Mouse (Mus musculus) gastrocnemius, postnatal 36 days (tissue): ENCODE results near the gene Slc48a1. TPM values are rescaled to one million over a fixed set of nuclear protein-coding genes. Genes with fewer than 3 reads are reported as not detected.

Source experiments
- DNase-seq, 2 experiments: peaks; one replicate each; pipeline ENCODE4 v3.0.0; 2022
- intact Hi-C: fragments of 180-260 bp; cut with DNase I; formaldehyde crosslinking; loops from one replicate; pipeline ENCODE4 v1.15.1; 2025
- total RNA-seq, 2 experiments: library from RNA; stranded (reverse); gene quantifications; 2 replicates each; pipeline ENCODE4 v1.2.3; 2021

Gene Slc48a1
- total RNA-seq, 2 experiments from 2014 or later: 44.8 to 46.2 TPM

DNA sequence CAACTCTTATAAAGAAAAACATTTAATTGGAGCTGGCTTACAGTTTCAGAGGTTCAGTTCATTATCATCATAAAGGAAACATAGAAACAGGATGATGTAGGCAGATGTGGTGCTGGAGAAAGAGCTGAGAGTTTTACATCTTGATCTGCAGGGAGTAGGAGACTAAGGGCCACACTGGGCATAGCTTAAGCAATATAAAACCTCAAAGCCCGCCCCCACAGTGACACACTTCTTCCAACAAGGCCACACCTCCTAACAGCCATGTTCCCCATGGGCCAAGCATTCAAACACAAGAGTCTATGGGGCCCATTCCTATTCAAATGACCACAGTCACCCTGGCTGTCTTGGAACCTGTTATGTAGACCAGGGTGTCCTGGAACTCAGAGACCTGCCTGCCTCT lies 1.3 kb downstream of the Slc48a1 start:
- no peak for DNase-seq
- intact Hi-C loops: no loop called here

DNA sequence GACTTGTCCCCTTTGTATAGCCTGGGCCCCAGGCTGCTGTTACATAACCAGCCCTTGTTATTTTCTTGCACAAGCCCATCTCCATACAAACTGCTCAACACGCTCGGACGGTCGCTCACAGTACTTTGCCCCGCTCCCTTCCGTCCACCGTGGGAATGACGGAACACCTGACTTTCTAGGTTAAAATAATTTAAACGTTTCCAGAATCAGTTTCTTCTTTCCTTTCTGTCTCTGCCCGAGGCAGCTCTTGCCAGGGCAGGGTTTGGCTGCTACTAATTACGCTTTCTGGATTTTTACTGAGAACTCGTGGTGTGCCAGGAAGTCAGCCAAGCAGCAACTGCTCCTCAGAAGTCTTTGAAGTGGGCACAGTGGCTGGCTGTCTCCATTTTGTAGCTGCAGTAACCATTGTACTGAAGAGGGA lies 2.3 kb downstream of the Slc48a1 start:
- intact Hi-C loops: no loop called here
- no peak for DNase-seq

DNA sequence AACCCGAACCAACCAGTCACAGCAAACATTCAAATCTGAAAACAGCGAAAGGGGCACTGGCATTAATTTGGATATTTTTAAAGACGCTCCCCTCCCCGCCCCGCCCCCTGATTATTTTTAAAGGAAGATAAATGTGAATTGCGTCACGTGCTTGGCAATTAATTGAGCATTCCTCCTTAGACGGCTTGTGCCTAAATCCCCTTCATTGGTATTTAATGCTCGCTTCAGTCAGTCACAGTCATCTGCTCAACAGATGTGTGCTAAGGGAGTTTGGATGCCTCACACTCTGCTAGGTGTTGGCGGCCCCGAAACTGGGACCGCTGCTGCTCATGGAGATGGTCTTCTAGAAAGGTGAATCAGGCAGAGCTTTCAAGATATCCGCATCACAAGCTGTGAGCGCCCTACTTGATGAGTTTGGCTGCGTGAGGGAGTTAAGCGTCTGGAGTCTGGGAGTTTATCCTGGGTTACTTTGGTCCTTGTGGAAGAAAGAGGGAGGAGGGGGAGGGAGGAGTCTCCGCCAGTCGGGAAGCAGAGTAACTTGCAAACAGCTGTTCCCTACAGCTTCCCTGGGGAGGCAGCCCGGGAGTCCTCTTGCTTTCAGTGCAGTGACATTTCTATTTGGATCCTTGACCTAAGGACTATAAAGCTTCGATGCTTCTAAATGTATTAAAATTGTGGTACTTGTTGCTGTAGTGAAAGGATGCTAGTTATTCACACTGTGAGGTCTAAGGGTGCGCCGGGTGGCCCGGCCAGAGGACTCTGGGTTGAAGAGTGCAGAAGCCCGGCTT lies 3.8 kb downstream of the Slc48a1 start:
- intact Hi-C loops: no loop called here
- DNase-seq: no peak

DNA sequence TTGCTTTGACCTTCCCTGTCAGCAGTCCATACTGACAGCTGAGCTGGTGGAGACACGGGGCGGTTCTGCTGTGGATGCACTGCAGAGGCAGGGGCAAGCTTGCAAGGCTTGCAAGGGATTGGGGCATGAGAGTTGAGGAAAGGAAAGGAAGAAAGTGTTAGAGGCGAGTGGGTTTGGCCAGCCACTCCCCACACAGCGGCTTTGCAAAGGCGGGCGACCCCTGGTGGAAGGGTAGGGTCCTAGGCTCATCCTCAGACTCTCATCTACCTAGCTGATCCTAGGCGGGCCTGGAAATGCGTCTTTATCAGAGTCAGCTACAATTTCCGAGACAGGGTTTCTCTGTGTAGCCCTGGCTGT lies 4.4 kb downstream of the Slc48a1 start:
- intact Hi-C loops: loop anchor here (1.0 kb wide), 1 partner anchor 68 kb away; no protein-coding TSS in a partner anchor
- peak; percentile 72 to 75 for DNase-seq

DNA sequence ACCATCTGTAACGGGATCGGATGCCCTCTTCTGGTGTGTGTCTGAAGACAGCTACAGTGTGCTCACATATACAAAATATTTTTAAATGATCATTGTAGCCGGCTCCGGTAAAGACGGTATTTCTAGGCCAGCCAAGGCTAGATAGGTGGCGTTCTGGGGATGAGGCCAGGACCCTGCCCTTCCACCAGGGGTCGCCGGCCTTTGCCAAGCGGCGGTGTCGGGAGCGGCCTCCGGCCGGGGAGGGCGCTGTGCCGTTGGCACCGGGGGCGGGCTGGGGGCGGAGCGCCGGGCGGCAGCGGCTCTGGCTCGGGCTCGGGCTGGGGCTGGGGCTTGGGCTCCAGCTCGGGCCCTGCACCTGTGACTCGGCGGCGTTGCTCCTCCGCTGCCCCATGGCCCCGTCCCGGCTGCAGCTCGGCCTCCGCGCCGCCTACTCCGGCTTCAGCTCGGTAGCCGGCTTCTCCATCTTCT lies 5.8 kb downstream of the Slc48a1 start:
- intact Hi-C loops: no loop called here
- DNase-seq: peak; percentile 80 to 89

DNA sequence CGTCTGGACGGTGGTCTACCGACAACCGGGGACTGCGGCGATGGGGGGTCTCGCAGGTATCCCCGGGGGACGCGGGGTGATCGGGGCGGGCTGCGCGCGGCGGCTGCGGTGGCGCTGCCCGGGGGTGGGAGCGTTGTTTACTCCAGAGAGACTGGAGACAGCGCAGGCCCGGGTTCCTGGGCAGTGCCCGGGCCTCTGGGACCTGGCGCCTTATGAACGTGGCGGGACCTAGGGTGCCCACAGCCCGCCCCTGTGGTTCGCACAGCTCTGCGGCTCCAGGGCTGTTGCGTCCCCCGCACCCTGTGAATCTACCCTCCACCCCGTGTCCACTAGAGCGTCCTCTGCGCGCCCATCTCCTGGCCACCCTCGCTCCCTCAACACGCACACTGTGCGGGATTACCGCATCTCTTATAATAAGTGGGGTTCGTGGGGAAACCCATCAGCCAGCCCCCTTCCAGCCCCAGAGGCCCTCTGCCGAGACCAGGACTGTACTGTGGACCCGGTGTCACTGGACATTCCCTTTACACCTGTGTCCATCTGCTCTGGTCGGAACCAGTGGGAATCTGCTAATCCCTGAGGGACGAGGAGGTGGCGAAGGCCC lies 6.3 kb downstream of the Slc48a1 start:
- no peak for DNase-seq
- intact Hi-C loops: no loop called here

DNA sequence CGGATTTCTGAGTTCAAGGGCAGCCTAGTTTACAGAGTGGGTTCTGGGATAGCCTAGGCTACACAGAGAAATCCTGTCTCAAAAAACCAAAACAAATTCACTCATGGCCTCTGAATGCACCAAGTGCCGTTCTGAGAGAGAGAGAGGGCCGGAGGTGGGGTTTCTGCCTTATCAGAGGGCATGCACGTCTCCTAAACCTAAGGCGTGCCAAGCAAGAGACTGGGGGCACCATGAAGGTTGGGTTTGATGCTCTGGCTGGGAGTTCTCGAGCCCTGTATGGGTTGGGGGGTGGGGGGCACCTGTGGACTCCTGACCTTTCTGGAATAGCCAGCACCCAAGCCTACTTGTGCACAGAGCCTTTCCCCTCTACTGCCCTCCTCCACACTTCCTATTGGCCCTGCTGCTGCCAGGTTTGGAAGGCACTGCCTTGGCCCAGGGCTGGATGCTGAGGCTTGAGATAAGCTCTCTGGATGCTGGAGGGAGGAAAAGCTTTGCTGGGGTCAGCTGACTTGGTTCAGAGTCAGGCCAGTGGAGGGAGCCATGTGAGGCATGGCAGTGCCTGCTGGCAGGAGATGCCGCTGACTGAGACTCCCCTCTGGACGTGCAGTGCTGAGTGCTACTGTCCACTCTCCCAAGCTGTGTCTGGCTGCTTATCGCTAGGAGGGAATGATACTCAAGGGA lies 7.6 kb downstream of the Slc48a1 start:
- intact Hi-C loops: no loop called here

DNA sequence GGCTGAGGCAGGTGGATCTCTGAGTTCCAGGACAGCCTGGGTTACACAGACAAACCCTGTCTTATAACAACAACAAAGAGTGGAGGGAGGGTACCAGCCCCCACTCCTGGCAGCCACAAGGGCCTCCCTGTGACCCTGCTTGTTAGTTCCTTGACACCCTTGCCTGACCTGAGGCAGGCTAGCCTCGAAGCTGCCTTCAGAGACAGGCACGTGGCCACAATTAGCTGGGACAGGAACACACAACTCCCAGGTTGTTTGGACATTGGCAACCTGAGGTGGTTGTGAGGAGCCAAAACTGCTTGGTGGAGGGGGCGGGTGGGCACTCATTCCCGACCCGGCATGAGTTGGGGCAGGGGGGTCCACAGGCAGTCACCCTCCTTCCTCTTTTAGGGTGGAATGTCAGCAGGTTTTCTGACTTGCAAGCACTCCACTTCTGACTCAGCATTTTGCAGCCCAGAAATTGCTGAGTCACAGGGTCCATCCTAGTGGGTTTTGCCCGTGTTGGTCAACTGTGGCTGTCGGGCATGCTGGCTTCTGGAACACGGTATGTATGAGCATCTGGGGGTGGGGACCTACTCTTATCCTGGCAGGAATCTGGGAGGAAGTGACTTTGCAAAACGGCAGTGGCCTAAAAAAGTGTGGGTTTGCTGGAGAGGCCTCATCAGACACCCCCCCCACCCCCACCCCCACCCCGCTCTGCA lies 8.2 kb downstream of the Slc48a1 start:
- intact Hi-C loops: no loop called here
- no peak for DNase-seq

More for the DNA sequence above, 7.6 kb downstream of the Slc48a1 start:
- DNase-seq: no peak

DNA sequence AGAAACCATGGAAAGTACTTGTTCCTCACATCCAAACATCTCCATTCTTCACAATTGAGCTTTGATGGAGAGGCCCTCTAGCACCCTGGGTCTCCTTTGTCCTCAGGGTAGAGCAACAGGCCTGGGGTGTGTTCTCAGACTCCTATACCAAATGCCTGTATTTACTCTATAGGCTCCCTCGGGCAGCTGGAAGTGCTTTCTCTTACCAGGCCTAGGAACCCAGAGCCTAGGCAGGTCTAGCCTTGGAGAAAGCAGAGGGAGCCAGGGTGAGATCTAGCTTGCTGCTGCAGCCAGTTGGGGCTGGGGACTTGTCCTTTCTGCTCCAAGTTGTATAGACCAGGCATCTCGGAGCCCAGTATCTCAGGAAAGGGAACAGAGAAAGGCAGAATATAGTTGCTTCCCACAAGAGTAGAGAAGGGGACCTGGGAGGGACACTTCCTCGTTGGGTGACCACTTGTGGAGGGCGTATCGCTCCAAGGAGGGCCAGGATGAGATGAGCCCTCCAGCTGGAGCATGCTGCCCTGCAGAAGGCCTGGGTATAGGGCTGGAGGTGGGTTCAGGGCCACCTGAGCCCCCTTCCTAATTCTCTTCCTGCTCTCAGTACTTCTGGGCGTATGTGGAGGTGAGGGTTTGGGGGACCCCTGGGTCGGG lies 9.0 kb downstream of the Slc48a1 start:
- DNase-seq: no peak
- intact Hi-C loops: no loop called here

DNA sequence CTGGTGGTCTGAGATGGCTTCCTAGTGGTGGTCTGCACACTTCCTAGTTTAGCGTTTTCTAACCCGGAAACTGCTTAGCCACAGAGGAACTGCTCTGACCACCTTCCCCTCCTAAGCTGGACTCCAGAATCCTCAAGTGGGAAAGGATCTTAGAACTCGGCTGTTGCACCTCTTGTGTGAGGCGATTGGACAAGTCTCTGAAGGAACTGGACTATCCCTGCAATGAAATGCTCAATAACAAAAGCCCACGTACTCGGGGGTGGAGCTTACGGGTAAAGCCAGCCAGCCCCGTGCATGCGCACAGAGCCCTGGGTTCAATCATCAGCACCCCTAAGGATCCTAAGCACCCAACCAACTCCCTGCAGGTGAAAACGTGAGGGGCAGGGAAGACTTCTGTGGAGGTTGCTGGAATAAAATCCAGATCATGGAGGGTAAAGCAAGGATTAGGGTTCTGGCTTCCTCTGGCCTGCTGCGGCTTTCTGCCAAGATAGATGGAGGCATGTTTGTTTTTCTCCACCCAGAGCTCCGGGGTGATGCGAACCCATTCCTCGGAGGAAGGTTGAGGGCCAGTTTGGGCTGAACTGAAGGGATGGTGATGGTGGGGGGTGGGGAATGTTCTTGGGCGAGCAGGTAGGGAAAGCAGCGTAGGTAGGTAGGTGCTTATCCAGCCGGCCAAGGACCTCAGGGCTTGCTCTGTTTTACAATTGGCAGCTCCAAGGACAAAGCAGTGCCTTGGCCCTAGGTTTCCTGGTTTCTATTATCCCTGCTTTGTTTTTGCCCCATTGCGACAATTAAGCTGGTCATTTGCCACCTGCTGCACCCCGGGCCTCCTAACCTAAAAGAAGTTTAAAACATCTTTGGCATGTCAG lies 9.7 kb downstream of the Slc48a1 start:
- intact Hi-C loops: no loop called here
- no peak for DNase-seq

DNA sequence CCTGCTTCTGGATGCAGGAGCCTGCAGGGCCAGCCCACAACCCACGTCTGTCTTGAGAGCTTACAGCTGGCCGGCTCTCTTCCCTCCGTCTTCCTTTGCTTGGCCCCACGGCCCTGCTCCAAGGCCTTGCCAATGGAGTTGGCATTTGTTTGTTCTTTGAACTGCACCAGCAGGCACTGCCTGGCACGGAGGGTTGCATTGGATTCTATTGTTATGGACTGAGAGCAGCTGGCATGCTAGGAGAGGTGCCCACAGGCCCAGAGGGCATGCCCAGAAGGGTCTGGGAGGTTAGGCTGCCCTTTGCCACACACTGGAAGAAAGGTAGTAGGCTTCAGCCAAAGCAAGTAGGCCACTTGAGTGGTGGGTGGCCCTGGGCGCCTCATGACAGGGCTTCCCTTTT lies 10.5 kb downstream of the Slc48a1 start:
- DNase-seq: no peak
- intact Hi-C loops: no loop called here

DNA sequence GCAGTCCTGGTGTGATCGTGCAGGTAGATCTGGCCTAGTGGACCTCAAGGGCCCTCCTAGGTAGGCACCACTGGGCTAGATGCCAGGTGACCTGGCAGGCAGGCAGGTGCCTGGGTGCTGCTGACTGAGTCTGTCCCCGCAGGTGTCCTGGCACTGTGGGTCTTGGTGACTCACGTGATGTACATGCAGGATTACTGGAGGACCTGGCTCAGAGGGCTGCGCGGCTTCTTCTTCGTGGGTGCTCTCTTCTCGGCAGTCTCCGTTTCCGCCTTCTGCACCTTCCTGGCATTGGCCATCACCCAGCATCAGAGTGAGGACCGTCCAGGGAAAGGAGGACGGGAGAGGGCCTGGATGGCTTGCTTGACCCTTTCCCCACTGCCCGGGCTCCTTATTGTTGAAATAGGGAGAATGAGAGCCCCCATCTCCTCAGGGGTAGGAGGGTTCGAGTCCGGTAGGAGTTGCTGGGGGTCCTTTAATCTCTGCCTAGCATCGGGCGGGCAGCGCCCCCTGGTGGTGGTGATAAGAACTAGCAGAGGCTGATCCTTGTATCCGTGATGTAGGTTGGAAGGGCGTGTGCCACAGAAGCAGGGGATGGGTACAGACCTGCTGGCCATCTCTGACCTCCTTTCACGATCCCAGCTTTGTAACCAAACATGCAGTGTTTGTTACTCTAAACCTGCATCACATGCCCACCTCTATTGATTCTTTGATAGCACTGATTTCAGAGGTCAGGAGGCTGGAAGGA lies 11.6 kb downstream of the Slc48a1 start:
- intact Hi-C loops: no loop called here
- DNase-seq: no peak

DNA sequence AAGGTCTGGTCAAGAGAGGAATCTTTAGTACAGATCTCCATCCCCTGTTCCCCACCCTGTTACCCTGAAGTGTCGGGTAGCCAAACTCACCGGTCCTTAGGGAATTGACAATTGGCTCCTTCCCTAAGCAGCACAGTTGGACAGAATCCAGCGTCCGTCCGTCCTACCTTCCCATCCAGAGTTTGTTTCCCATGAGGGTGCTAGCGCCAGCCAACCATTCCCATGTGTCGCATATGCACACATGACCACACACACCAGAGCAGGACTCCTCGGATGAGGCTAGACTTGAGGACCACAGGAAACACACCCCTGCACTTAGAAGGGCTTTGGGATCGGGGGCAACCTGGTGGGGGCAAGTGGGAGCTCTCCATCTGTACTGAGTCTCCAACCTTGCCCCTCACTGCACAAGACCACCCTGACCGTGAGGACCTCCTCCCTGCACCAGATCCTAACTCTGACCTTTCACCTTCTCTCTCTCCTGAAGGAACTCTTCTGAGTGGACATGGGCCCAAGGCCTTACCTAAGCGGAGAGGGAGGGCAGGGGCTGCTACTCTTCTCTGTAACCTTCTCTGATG lies 12.9 kb downstream of the Slc48a1 start:
- no peak for DNase-seq
- intact Hi-C loops: no loop called here

DNA sequence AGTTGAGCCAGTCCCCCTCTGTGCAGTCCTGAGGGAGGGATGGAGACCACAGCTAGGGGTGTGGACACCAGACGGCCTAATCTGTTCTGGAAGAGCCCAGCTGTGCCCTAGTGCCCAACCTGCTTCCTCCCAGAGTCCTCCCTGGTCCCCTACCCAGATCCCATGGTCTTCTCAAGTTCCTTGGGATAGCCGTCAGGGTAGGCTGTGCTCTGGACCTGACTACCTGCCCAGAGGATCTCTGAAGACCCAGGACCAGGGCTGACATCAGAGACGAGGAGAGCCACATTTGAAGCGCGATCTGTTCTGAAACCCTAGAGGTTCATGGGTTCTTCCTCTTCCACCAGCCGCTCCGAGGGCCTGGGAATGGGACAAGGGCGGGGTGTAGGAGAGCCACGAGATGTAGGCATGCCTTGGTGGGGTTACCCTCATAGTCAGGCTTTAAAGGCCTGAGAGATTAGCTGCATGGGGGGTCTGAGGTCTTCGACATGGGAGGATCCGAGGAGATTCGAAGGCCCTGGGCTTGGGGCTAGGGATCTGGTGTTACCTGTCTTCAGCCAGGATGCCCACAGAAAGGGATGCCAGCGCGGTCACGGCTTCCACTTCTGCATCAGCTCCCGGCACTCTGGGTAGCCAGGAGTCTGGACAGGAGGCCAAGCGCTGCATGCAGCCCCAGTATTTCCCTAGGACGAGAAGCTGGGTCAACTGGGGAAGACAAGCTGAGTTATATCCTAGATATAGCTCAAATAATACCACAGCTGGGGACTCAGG lies 15.2 kb downstream of the Slc48a1 start:
- intact Hi-C loops: no loop called here

DNA sequence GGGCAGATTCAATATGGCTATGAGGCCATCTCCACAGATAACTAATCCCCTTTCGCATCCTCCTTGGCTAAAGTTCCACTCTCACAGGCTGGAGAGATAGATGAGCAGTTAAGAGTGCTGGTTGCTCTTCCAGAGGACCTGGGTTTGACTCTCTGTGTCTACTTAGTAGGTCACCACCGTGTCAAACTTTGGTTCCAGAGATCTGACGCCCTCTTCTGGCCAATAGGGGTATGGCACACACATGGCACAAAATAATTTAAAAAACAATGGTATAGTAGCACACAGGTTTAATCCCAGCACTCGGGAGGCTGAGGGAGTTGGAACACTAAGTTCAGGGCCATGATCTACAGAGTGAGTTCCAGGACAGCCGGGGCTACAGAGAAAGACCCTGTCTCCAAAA lies 15.9 kb downstream of the Slc48a1 start:
- DNase-seq: no peak
- intact Hi-C loops: no loop called here

More for the DNA sequence above, 15.2 kb downstream of the Slc48a1 start:
- no peak for DNase-seq

DNA sequence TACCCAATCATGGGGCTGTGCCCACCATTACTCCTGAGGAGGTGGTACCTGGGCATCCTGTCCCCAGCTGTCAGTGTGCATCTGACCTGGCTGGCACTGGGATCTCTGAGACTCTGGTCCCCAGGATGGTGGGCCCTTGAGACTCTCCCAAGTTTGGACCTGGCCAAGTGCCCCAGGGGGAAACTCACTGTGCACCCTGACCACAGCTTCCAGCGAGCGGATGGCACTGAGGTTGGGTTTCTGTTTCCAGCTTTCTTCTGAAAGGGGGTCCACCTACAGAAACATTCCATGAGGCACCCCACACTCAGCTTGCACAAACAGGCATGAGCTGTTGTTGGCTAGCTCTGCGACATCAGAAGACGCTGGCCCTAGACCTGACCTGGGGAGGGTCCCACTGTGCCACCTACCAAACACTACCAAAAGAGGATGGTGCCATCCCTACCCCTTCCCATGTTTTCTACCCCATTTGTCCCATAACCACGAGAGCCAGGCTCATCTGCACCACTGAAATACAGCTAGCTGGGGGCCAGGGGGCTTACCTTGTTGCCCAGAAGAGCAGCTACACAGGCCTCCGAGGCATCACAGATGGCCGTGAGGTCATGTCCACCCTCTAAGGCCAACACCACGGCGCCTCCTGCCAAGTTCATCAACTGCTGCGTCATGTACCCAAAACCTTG lies 17.4 kb downstream of the Slc48a1 start:
- no peak for DNase-seq
- intact Hi-C loops: no loop called here

DNA sequence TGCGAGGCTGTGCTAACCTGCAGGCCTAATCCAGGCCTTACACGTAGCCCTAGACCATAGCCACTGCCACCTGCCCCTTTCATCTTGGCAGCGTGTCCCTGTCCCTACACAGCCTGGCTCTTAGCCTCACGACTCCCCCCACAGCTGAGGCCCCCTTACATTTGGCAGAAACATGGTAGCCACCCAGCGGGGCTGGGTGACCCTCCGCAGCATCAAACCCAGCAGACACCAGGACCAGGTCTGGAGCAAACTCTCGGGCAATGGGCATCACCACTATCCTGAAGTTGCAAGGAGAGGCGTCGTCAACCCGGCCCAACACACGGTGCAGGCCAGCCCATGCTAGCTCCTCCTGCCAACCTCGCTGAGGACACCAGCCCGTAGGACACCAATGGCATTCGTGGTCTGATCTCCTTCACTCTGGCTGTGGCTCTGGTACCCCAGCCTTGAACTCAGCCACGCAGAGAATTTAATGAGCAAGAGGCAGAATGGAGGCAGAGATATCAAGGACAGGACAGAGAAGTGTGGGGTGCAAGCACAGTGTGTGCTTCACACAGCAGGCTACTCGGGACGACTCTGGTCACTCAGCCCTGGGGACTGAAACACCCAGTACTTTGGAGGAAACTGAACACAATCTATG lies 18.5 kb downstream of the Slc48a1 start:
- no peak for DNase-seq
- intact Hi-C loops: no loop called here
